Comparison of ENCODE assay signal across 8 mouse cellular contexts in the genomic region with DNA sequence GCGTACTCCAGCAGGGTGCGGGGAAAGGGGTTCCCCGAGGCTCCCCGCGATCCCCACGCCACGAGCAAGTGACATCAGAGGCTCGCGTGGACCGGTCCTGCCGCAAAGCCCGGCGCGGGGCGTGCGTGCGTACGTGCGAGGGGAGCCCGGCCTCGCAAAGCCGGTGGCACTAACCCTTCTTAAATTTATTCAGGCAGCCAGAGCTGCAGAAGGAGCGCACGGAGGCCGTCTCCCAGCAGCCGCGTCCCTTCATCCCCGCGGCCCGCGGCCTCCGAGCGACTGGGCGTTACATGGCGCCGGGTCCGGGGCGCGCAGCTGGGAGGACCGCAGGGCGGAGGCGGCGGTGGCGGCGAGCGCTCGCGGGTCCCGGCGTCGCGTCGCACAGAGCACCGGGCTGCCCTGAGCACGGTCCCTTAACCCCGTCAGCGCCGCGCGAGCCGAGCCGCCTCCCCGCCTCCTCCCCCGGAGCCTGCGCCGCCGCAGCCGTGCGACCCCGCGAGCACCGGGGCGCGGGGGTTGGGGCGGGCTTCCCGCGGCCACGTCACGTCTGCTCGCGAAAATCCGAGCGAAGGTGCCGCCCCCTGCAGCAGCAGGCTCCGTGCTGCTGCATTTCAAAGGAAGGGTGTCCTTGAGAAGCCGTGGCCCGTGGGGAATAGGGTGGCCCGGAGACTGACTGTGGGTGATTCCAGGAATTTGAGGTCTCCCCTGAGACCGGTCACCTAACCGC.
A peak's percentile ranks its signal among the peaks of the same experiment; 100 is the strongest.
DNase-seq lines count a peak whose midpoint lies in the region; ATAC-seq and TF ChIP-seq lines count a peak whose summit lies in the region.

No protein-coding gene starts in this region.

- TF ChIP-seq CTCF in E14TG2a.4 (conservative IDR thresholded peaks at IDR 0.05; ENCODE audit: low read length): no peak

- H3K4me3 ChIP-seq in E14TG2a.4 (replicated peaks; ENCODE audit: low read length): peak overlapping the region; percentile 80
- H3K4me3 ChIP-seq in hindbrain, embryonic 10.5 days: peak overlapping the region; percentile 71
- H3K4me3 ChIP-seq in liver, embryonic 15.5 days (replicated peaks): peak overlapping the region; percentile 42
- H3K4me3 ChIP-seq in stomach, embryonic 15.5 days (replicated peaks): peak overlapping the region; percentile 50

- peaks cover 14% of the 10 kb centered on the region for H3K4me1 ChIP-seq in E14TG2a.4 (replicated peaks; ENCODE audit: low read depth, low read length)
- peaks cover 21% of the 10 kb centered on the region for H3K4me1 ChIP-seq in hindbrain, embryonic 10.5 days (replicated peaks)
- H3K4me1 ChIP-seq in liver, embryonic 15.5 days (replicated peaks): no peaks in the 10 kb centered on the region
- H3K4me1 ChIP-seq in stomach, embryonic 15.5 days: no peaks in the 10 kb centered on the region

- H3K9me3 ChIP-seq in E14TG2a.4 (ENCODE audit: low read length): no peaks in the 10 kb centered on the region
- H3K9me3 ChIP-seq in hindbrain, embryonic 10.5 days: no peaks in the 10 kb centered on the region
- no peaks in the 10 kb centered on the region for H3K9me3 ChIP-seq in liver, embryonic 15.5 days (replicated peaks)
- no peaks in the 10 kb centered on the region for H3K9me3 ChIP-seq in stomach, embryonic 15.5 days

- ATAC-seq in common myeloid progenitor, adult 5-6 weeks (replicated peaks; ENCODE audit: low read depth, poor library complexity, severe bottlenecking): 0 out of 2 replicates have a peak, but pooled peaks have one; percentile 32
- ATAC-seq in liver, embryonic 15.5 days (ENCODE audit: insufficient read depth): no peak
- no peak; the same call in 1 of the 2 replicates for ATAC-seq in stomach, embryonic 15.5 days (ENCODE audit: insufficient read depth, low FRiP score, low read depth)

- no peaks in the 10 kb centered on the region for H3K36me3 ChIP-seq in E14TG2a.4 (ENCODE audit: insufficient read depth, low read length)
- no peaks in the 10 kb centered on the region for H3K36me3 ChIP-seq in hindbrain, embryonic 10.5 days
- H3K36me3 ChIP-seq in liver, embryonic 15.5 days (replicated peaks): no peaks in the 10 kb centered on the region
- H3K36me3 ChIP-seq in stomach, embryonic 15.5 days: no peaks in the 10 kb centered on the region

- peaks cover 77% of the 10 kb centered on the region for H3K27me3 ChIP-seq in E14TG2a.4 (ENCODE audit: insufficient read depth, low read length)
- peaks cover 54% of the 10 kb centered on the region for H3K27me3 ChIP-seq in hindbrain, embryonic 10.5 days (ENCODE audit: insufficient read depth, poor library complexity, severe bottlenecking)
- H3K27me3 ChIP-seq in liver, embryonic 15.5 days: peaks cover 51% of the 10 kb centered on the region
- H3K27me3 ChIP-seq in stomach, embryonic 15.5 days (replicated peaks): peaks cover 35% of the 10 kb centered on the region

- DNase-seq in gastrocnemius, postnatal 10 days: peak; percentile 20
- DNase-seq in gastrocnemius, postnatal 4 days (ENCODE audit: low spot score in 2 of 2): no peak
- peak; percentile 54 for DNase-seq in hindbrain, embryonic 10.5 days (ENCODE audit: low spot score)
- DNase-seq in urinary bladder, adult 2 months (ENCODE audit: low spot score): no peak

- peak overlapping the region; percentile 79 for H3K27ac ChIP-seq in hindbrain, embryonic 10.5 days
- H3K27ac ChIP-seq in liver, embryonic 15.5 days (replicated peaks): no peak overlapping the region
- H3K27ac ChIP-seq in stomach, embryonic 15.5 days: no peak overlapping the region

- H3K9ac ChIP-seq in liver, embryonic 15.5 days: no peak overlapping the region
- H3K9ac ChIP-seq in stomach, embryonic 15.5 days: peak overlapping the region; percentile 12; the same call in 1 of the 2 replicates

- WGBS in hindbrain, embryonic 10.5 days: under 1% methylated on average over 90 of the region's 90 CpGs
- under 1% methylated on average over 80 of the region's 90 CpGs for WGBS in liver, embryonic 15.5 days (ENCODE audit: insufficient replicate concordance)
- 1% methylated on average over 78 of the region's 90 CpGs for WGBS in stomach, embryonic 15.5 days

- H3K4me2 ChIP-seq in liver, embryonic 15.5 days: peak overlapping the region; percentile 61
- peak overlapping the region; percentile 95 for H3K4me2 ChIP-seq in stomach, embryonic 15.5 days

Comparison
In these comparisons a context has a peak if more than half of its experiments do, and no peak if none do; other contexts are left out.
1. DNase-seq: peak in gastrocnemius, postnatal 10 days (single experiment) and hindbrain, embryonic 10.5 days (single experiment); none in gastrocnemius, postnatal 4 days (0 of 2) and urinary bladder, adult 2 months (single experiment).
2. Peak in every context shown above with its lines, with median percentiles within 50 percentile points of each other: H3K4me3 ChIP-seq.